In the genomic region with DNA sequence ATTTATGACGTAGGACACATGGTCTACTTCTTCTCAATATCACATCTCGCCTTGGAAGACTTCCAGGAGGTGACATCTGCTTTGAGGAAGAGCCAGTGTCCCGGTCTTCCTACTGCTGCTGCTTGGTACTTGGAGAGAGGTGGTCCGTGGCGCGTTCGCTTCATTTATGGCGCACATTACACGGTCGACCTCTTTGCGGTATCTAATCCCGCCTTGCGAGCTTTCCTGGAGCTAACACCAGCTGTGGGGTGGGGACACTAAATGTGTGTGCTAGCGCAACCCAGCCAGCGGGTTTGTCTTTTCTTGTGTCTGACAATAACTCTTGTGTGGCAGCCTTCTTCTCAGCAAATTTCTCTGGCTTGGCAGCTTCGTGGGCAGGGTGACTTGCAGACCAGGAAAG, we compare ENCODE assay signal across 26 mouse cellular contexts.
A peak's percentile ranks its signal among the peaks of the same experiment; 100 is the strongest.
DNase-seq lines count a peak whose midpoint lies in the region; ATAC-seq lines count a peak whose summit lies in the region.
"Had no signal": no experiment of that assay in that cellular context is flagged by ENCODE, and none has a peak within 500 bp of the region (broad histone marks: within the 10 kb centered on the region; RNA-seq: fewer than 3 reads in every experiment).

No protein-coding gene starts in this region.

- H3K4me1 ChIP-seq in forebrain, embryonic 11.5 days (replicated peaks; ENCODE audit: control insufficient read depth, insufficient read depth, low read length), result no peaks in the 10 kb centered on the region
- no peaks in the 10 kb centered on the region for H3K4me1 ChIP-seq in forebrain, embryonic 12.5 days
- H3K4me1 ChIP-seq in midbrain, embryonic 15.5 days, result no peaks in the 10 kb centered on the region
- H3K4me1 ChIP-seq: embryonic facial prominence, embryonic 13.5 days; hindbrain, embryonic 12.5 days; limb, embryonic 12.5 days; liver, embryonic 15.5 days; neural tube, embryonic 12.5 days had no signal

- no peak overlapping the region for H3K4me2 ChIP-seq in forebrain, embryonic 11.5 days (ENCODE audit: low read depth, low read length, severe bottlenecking)
- H3K4me2 ChIP-seq in forebrain, embryonic 12.5 days, result no peak overlapping the region
- no peak overlapping the region for H3K4me2 ChIP-seq in midbrain, embryonic 15.5 days
- H3K4me2 ChIP-seq: embryonic facial prominence, embryonic 13.5 days; forebrain, embryonic 13.5 days; hindbrain, embryonic 12.5 days; limb, embryonic 12.5 days; liver, embryonic 15.5 days; lung, embryonic 14.5 days; neural tube, embryonic 12.5 days had no signal

- peak; percentile 14 for DNase-seq in cerebellum, adult 11-12 months
- DNase-seq in cerebellum, adult 11 months, result no peak
- DNase-seq in forebrain, embryonic 11.5 days (ENCODE audit: low spot score), result peak; percentile 39
- DNase-seq in left cerebral cortex, postnatal 4 days, result peak; percentile 80
- DNase-seq in left cerebral cortex, adult 18-20 months (ENCODE audit: low spot score in 2 of 2), result no peak
- peak; percentile 28 for DNase-seq in cerebellum, postnatal 25 days
- DNase-seq: adrenal gland, adult 2 months; adrenal gland, postnatal 36 days; heart, postnatal 36 days; kidney, postnatal 14 days; layer of hippocampus, adult 9-11 months; lung, embryonic 14.5 days; lung, postnatal 14 days; thymus, postnatal 4 days had no signal

- no peak overlapping the region for H3K4me3 ChIP-seq in forebrain, embryonic 11.5 days (ENCODE audit: low read depth, low read length)
- no peak overlapping the region for H3K4me3 ChIP-seq in forebrain, embryonic 12.5 days (replicated peaks)
- H3K4me3 ChIP-seq in midbrain, embryonic 15.5 days, result no peak overlapping the region
- H3K4me3 ChIP-seq: embryonic facial prominence, embryonic 13.5 days; forebrain, embryonic 13.5 days; hindbrain, embryonic 12.5 days; limb, embryonic 12.5 days; liver, embryonic 15.5 days; myocyte; neural tube, embryonic 12.5 days had no signal

- H3K9me3 ChIP-seq in forebrain, embryonic 11.5 days (ENCODE audit: control insufficient read depth, low read length), result no peaks in the 10 kb centered on the region
- no peaks in the 10 kb centered on the region for H3K9me3 ChIP-seq in forebrain, embryonic 12.5 days
- no peaks in the 10 kb centered on the region for H3K9me3 ChIP-seq in midbrain, embryonic 15.5 days
- H3K9me3 ChIP-seq: embryonic facial prominence, embryonic 13.5 days; forebrain, embryonic 13.5 days; hindbrain, embryonic 12.5 days; limb, embryonic 12.5 days; liver, embryonic 15.5 days; neural tube, embryonic 12.5 days had no signal

- WGBS in forebrain, embryonic 11.5 days, result 96% methylated on average over 16 of the region's 16 CpGs
- 95% methylated on average over 16 of the region's 16 CpGs for WGBS in forebrain, embryonic 12.5 days
- 96% methylated on average over 16 of the region's 16 CpGs for WGBS in midbrain, embryonic 15.5 days

- no peak overlapping the region for H3K9ac ChIP-seq in forebrain, embryonic 11.5 days (ENCODE audit: low read length)
- H3K9ac ChIP-seq in forebrain, embryonic 12.5 days, result no peak overlapping the region
- H3K9ac ChIP-seq in midbrain, embryonic 15.5 days, result no peak overlapping the region
- H3K9ac ChIP-seq: embryonic facial prominence, embryonic 13.5 days; forebrain, embryonic 13.5 days; hindbrain, embryonic 12.5 days; limb, embryonic 12.5 days; liver, embryonic 15.5 days; lung, embryonic 14.5 days; neural tube, embryonic 12.5 days had no signal

- H3K27ac ChIP-seq in forebrain, embryonic 11.5 days (ENCODE audit: low read depth, low read length), result no peak overlapping the region
- H3K27ac ChIP-seq in forebrain, embryonic 12.5 days, result no peak overlapping the region
- H3K27ac ChIP-seq in midbrain, embryonic 15.5 days, result no peak overlapping the region
- H3K27ac ChIP-seq: embryonic facial prominence, embryonic 13.5 days; forebrain, embryonic 13.5 days; hindbrain, embryonic 12.5 days; limb, embryonic 12.5 days; liver, embryonic 15.5 days; neural tube, embryonic 12.5 days had no signal

- H3K27me3 ChIP-seq in forebrain, embryonic 11.5 days (ENCODE audit: control insufficient read depth, insufficient read depth, low read length), result no peaks in the 10 kb centered on the region
- H3K27me3 ChIP-seq in forebrain, embryonic 12.5 days, result no peaks in the 10 kb centered on the region
- H3K27me3 ChIP-seq in midbrain, embryonic 15.5 days (replicated peaks), result no peaks in the 10 kb centered on the region
- H3K27me3 ChIP-seq: CH12.LX; embryonic facial prominence, embryonic 13.5 days; forebrain, embryonic 13.5 days; hindbrain, embryonic 12.5 days; limb, embryonic 12.5 days; liver, embryonic 15.5 days; neural tube, embryonic 12.5 days had no signal

- no peak for ATAC-seq in forebrain, embryonic 11.5 days (replicated peaks; ENCODE audit: low FRiP score)
- ATAC-seq in forebrain, embryonic 12.5 days (ENCODE audit: low FRiP score), result no peak
- ATAC-seq in midbrain, embryonic 15.5 days (replicated peaks), result no peak
- ATAC-seq: activated CD4-positive, CD25-positive, alpha-beta regulatory T cell, adult 4 months; forebrain, embryonic 13.5 days; intestine, postnatal 0 days had no signal

- no peaks in the 10 kb centered on the region; the same call in none of the 2 replicates for H3K36me3 ChIP-seq in forebrain, embryonic 11.5 days (ENCODE audit: control insufficient read depth, insufficient read depth, low read length)
- peaks cover 54% of the 10 kb centered on the region for H3K36me3 ChIP-seq in forebrain, embryonic 12.5 days (replicated peaks)
- H3K36me3 ChIP-seq in midbrain, embryonic 15.5 days (replicated peaks), result peaks cover 7% of the 10 kb centered on the region; the same call in 1 of the 2 replicates

- intact Hi-C loops in left cerebral cortex, postnatal 4 days (cut with DNase I), result no loop called here

Comparison
In these comparisons a context has a peak if more than half of its experiments do, and no peak if none do; other contexts are left out.
1. DNase-seq: peak in cerebellum, adult 11-12 months (single experiment), forebrain, embryonic 11.5 days (single experiment), left cerebral cortex, postnatal 4 days (single experiment) and cerebellum, postnatal 25 days (2 of 2); none in cerebellum, adult 11 months (single experiment) and left cerebral cortex, adult 18-20 months (0 of 2).